Mouse (Mus musculus) liver, embryonic 14.5 days (tissue): ENCODE measurements at regions not wholly inside any gene's neighbourhood (a gene's known extent, or its start where the extent isn't known, plus 50 kb on each side); places are given as distances from the start of the nearest gene placed in this dataset.

Experiments
- CTCF ChIP-seq: IDR thresholded peaks from 2 replicates; pipeline ENCODE4 v1.5.1; 2016; ENCODE audit warnings: antibody characterized with exemption, low read depth, control low read depth
- EP300 ChIP-seq: IDR thresholded peaks from 2 replicates; pipeline ENCODE4 v1.6.1; 2016; ENCODE audit warnings: antibody characterized with exemption, low read depth

DNA sequence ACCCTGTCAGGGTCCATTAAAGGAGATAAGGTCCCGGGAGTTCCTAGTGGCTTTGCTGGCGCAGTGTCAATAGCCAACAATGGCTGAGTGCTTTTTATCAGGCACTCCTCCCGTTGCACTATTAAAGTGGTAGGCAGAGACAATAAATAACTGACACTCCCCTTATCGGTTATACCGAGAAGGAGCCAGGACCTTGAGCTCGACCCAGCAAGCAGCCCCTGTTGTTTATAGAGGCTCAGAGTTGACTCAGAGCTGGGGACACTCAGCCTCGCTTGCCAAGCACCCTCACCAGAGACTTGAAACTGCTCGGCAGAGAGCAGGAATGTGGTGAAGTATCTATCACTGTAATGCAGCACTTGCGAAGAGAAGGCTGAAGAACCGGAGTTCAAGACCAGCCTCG, 102.5 kb upstream of the Jarid2 start:
- TF ChIP-seq CTCF = no peak
- no peak for TF ChIP-seq EP300
